Mouse (Mus musculus): ENCODE results near the gene Dnmt3c. TPM values are rescaled to one million over a fixed set of nuclear protein-coding genes. Genes with fewer than 3 reads are reported as not detected.
A peak's percentile ranks its signal among the peaks of the same experiment; 100 is the strongest.

Dnmt3c gene
- total and polyA plus RNA-seq, 3 experiments: not detected

GRCm38 (mm10) chr2:153750363-153750762 lies 53.9 kb downstream of the Dnmt3c start:
- DNase-seq: no peak
- Histone ChIP-seq H3K27me3 (ENCODE audit: control insufficient read depth, insufficient read depth, low read length) (no peaks in the 10 kb centered on the region), H3K36me3 (ENCODE audit: control insufficient read depth, insufficient read depth, low read length) (peaks cover 21% of the 10 kb centered on the region), H3K9ac (ENCODE audit: low read depth, low read length) (no peak overlapping the region), H3K4me3 (no peak overlapping the region), H3K27ac (peak overlapping the region; percentile 32), H3K79me2 (replicated peaks; ENCODE audit: control insufficient read depth, insufficient read depth, low read length) (peaks cover 1% of the 10 kb centered on the region), H3K4me1 (ENCODE audit: control insufficient read depth, insufficient read depth, low read length) (peaks cover 6% of the 10 kb centered on the region)
- intact Hi-C loops (cut with DNase I): no loop called here
- TF ChIP-seq EP300 (IDR thresholded peaks at IDR 0.05; ENCODE audit: insufficient read depth, low read depth, low read length) (no peak), CTCF (IDR thresholded peaks at IDR 0.05) (no peak), POLR2A (IDR thresholded peaks at IDR 0.05; ENCODE audit: insufficient read depth, low read depth, low read length) (no peak)
- WGBS: 25% methylated on average over 2 of the region's 2 CpGs

- intact Hi-C loops (cut with DNase I): no loop called here
- no peaks in the 10 kb centered on the region for H3K27me3 ChIP-seq (ENCODE audit: control insufficient read depth, insufficient read depth, low read length)
- H3K36me3 ChIP-seq (ENCODE audit: control insufficient read depth, insufficient read depth, low read length): peaks cover 17% of the 10 kb centered on the region
- no peak overlapping the region for H3K27ac ChIP-seq
- H3K4me1 ChIP-seq (ENCODE audit: control insufficient read depth, insufficient read depth, low read length): no peaks in the 10 kb centered on the region
- WGBS: 77% methylated on average over 5 of the region's 5 CpGs
- H3K79me2 ChIP-seq (replicated peaks; ENCODE audit: control insufficient read depth, insufficient read depth, low read length): no peaks in the 10 kb centered on the region; the same call in 1 of the 2 replicates
- DNase-seq: no peak
- no peak overlapping the region for H3K9ac ChIP-seq (ENCODE audit: low read depth, low read length)
- TF ChIP-seq POLR2A (IDR thresholded peaks at IDR 0.05; ENCODE audit: insufficient read depth, low read depth, low read length): no peak
- TF ChIP-seq CTCF (IDR thresholded peaks at IDR 0.05): no peak
- no peak for TF ChIP-seq EP300 (IDR thresholded peaks at IDR 0.05; ENCODE audit: insufficient read depth, low read depth, low read length)
- H3K4me3 ChIP-seq: no peak overlapping the region
Observed at GRCm38 (mm10) chr2:153762121-153762520, 65.7 kb downstream of the Dnmt3c start.

- H3K27me3 ChIP-seq (ENCODE audit: control insufficient read depth, insufficient read depth, low read length): no peaks in the 10 kb centered on the region
- 57% methylated on average over 6 of the region's 6 CpGs for WGBS
- H3K36me3 ChIP-seq (ENCODE audit: control insufficient read depth, insufficient read depth, low read length): peaks cover 9% of the 10 kb centered on the region
- intact Hi-C loops (cut with DNase I): no loop called here
- no peak for DNase-seq
- H3K9ac ChIP-seq (ENCODE audit: low read depth, low read length): no peak overlapping the region
- H3K4me1 ChIP-seq (ENCODE audit: control insufficient read depth, insufficient read depth, low read length): no peaks in the 10 kb centered on the region
- no peaks in the 10 kb centered on the region for H3K79me2 ChIP-seq (replicated peaks; ENCODE audit: control insufficient read depth, insufficient read depth, low read length)
- no peak overlapping the region for H3K27ac ChIP-seq
- TF ChIP-seq EP300 (IDR thresholded peaks at IDR 0.05; ENCODE audit: insufficient read depth, low read depth, low read length) (no peak), CTCF (IDR thresholded peaks at IDR 0.05) (no peak), POLR2A (IDR thresholded peaks at IDR 0.05; ENCODE audit: insufficient read depth, low read depth, low read length) (no peak)
- H3K4me3 ChIP-seq: no peak overlapping the region
Observed at GRCm38 (mm10) chr2:153767484-153767883, 71.0 kb downstream of the Dnmt3c start.

GRCm38 (mm10) chr2:153768881-153769280 lies 72.4 kb downstream of the Dnmt3c start:
- no peak for TF ChIP-seq EP300 (IDR thresholded peaks at IDR 0.05; ENCODE audit: insufficient read depth, low read depth, low read length)
- Histone ChIP-seq H3K36me3 (ENCODE audit: control insufficient read depth, insufficient read depth, low read length) (peaks cover 7% of the 10 kb centered on the region), H3K4me1 (ENCODE audit: control insufficient read depth, insufficient read depth, low read length) (no peaks in the 10 kb centered on the region), H3K27me3 (ENCODE audit: control insufficient read depth, insufficient read depth, low read length) (no peaks in the 10 kb centered on the region), H3K9ac (ENCODE audit: low read depth, low read length) (no peak overlapping the region), H3K79me2 (replicated peaks; ENCODE audit: control insufficient read depth, insufficient read depth, low read length) (no peaks in the 10 kb centered on the region), H3K4me3 (no peak overlapping the region), H3K27ac (no peak overlapping the region)
- no peak for DNase-seq
- intact Hi-C loops (cut with DNase I): no loop called here
- 64% methylated on average over 2 of the region's 2 CpGs for WGBS

GRCm38 (mm10) chr2:153772950-153773349 lies 76.5 kb downstream of the Dnmt3c start:
- H3K79me2 ChIP-seq (replicated peaks; ENCODE audit: control insufficient read depth, insufficient read depth, low read length): no peaks in the 10 kb centered on the region
- no peak overlapping the region for H3K27ac ChIP-seq
- DNase-seq: no peak
- no peaks in the 10 kb centered on the region for H3K27me3 ChIP-seq (ENCODE audit: control insufficient read depth, insufficient read depth, low read length)
- no peaks in the 10 kb centered on the region for H3K4me1 ChIP-seq (ENCODE audit: control insufficient read depth, insufficient read depth, low read length)
- no peak overlapping the region for H3K9ac ChIP-seq (ENCODE audit: low read depth, low read length)
- no peak overlapping the region for H3K4me3 ChIP-seq
- 95% methylated on average over 4 of the region's 4 CpGs for WGBS
- no peak for TF ChIP-seq POLR2A (IDR thresholded peaks at IDR 0.05; ENCODE audit: insufficient read depth, low read depth, low read length)
- TF ChIP-seq EP300 (IDR thresholded peaks at IDR 0.05; ENCODE audit: insufficient read depth, low read depth, low read length): no peak
- TF ChIP-seq CTCF (IDR thresholded peaks at IDR 0.05): no peak
- intact Hi-C loops (cut with DNase I): no loop called here
- peaks cover 7% of the 10 kb centered on the region for H3K36me3 ChIP-seq (ENCODE audit: control insufficient read depth, insufficient read depth, low read length)

DNA sequence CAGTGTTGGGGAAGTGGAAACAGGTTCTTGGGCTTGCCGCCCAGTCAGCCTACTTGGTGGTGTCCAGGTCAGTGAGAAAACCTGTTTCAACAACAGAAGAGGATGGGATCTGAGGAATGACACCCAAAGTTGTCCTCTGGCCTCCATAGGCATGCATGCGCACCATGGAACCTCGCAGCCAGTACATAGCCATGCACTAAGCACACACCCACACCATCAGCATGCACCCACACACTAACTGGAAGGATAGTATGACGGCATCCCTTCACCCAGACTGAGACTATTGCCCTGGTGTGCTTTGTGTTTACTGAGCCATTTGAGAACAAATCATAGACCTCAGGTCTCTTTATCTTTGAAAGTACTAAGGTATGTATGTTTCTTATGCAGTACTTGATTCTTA lies 79.0 kb downstream of the Dnmt3c start:
- DNase-seq: no peak
- no peaks in the 10 kb centered on the region for H3K27me3 ChIP-seq (ENCODE audit: control insufficient read depth, insufficient read depth, low read length)
- H3K9ac ChIP-seq (ENCODE audit: low read depth, low read length): no peak overlapping the region
- peaks cover 3% of the 10 kb centered on the region; the same call in 1 of the 2 replicates for H3K4me1 ChIP-seq (ENCODE audit: control insufficient read depth, insufficient read depth, low read length)
- peaks cover 6% of the 10 kb centered on the region for H3K36me3 ChIP-seq (ENCODE audit: control insufficient read depth, insufficient read depth, low read length)
- H3K27ac ChIP-seq: no peak overlapping the region
- TF ChIP-seq CTCF (IDR thresholded peaks at IDR 0.05) (no peak), POLR2A (IDR thresholded peaks at IDR 0.05; ENCODE audit: insufficient read depth, low read depth, low read length) (no peak), EP300 (IDR thresholded peaks at IDR 0.05; ENCODE audit: insufficient read depth, low read depth, low read length) (no peak)
- H3K4me3 ChIP-seq: no peak overlapping the region
- 92% methylated on average over 4 of the region's 4 CpGs for WGBS
- intact Hi-C loops (cut with DNase I): no loop called here
- H3K79me2 ChIP-seq (replicated peaks; ENCODE audit: control insufficient read depth, insufficient read depth, low read length): no peaks in the 10 kb centered on the region

Measured in heart, adult 2 months (tissue).